Mouse (Mus musculus) CD8-positive naive resting alpha-beta T cell, adult 2 months (primary cell): ENCODE measurements around the gene Stn1.

ENCODE experiments used
- DNase-seq, 2 experiments: peaks; one replicate each; pipeline ENCODE4 v3.0.0; 2022; ENCODE audit warnings: low read depth in 2 of 2, low spot score in 2 of 2

Gene Stn1

GRCm38 (mm10) chr19:47510473-47511293, 26.6 kb downstream of the Stn1 start:
- DNase-seq, result peak; percentile 55 to 62

GRCm38 (mm10) chr19:47510135-47510472, 27.2 kb downstream of the Stn1 start:
- no peak for DNase-seq

- no peak for DNase-seq
These were observed 28.5 kb downstream of the Stn1 start for GRCm38 (mm10) chr19:47508771-47509281.

- DNase-seq, result no peak
These were observed 29.1 kb downstream of the Stn1 start for GRCm38 (mm10) chr19:47508191-47508590.

- peak; percentile 68 to 78 for DNase-seq
These were observed 29.9 kb downstream of the Stn1 start for GRCm38 (mm10) chr19:47507128-47508121.

GRCm38 (mm10) chr19:47503625-47504024, 33.7 kb downstream of the Stn1 start:
- DNase-seq, result no peak

- DNase-seq, result peak in 1 of 2 experiments; percentile 26
These were observed 34.7 kb downstream of the Stn1 start for GRCm38 (mm10) chr19:47502563-47502962.

- no peak for DNase-seq
These were observed 36.8 kb downstream of the Stn1 start for GRCm38 (mm10) chr19:47500389-47501011.

- no peak for DNase-seq
These were observed 37.5 kb downstream of the Stn1 start for GRCm38 (mm10) chr19:47499841-47500240.

GRCm38 (mm10) chr19:47498942-47499341, 38.4 kb downstream of the Stn1 start:
- no peak for DNase-seq

GRCm38 (mm10) chr19:47497736-47498135, 39.6 kb downstream of the Stn1 start:
- no peak for DNase-seq

- DNase-seq, result no peak
These were observed 40.0 kb downstream of the Stn1 start for GRCm38 (mm10) chr19:47497313-47497712.

GRCm38 (mm10) chr19:47493017-47493997, 44.0 kb downstream of the Stn1 start:
- DNase-seq, result no peak

GRCm38 (mm10) chr19:47492422-47492821, 44.9 kb downstream of the Stn1 start:
- DNase-seq, result no peak

- DNase-seq, result no peak
These were observed 45.5 kb downstream of the Stn1 start for GRCm38 (mm10) chr19:47491853-47492252.

GRCm38 (mm10) chr19:47489233-47489632, 48.1 kb downstream of the Stn1 start:
- no peak for DNase-seq

GRCm38 (mm10) chr19:47488250-47488649, 49.1 kb downstream of the Stn1 start:
- peak in 1 of 2 experiments; percentile 20 for DNase-seq

GRCm38 (mm10) chr19:47487572-47487971, 49.7 kb downstream of the Stn1 start:
- no peak for DNase-seq

- DNase-seq, result no peak
These were observed 51.2 kb downstream of the Stn1 start for GRCm38 (mm10) chr19:47485997-47486566.

- DNase-seq, result no peak
These were observed 53.2 kb downstream of the Stn1 start for GRCm38 (mm10) chr19:47484110-47484509.
